Mouse (Mus musculus) forebrain, embryonic 10.5 days (tissue): ENCODE data around the gene Glp2r. TPM values are rescaled to one million over a fixed set of nuclear protein-coding genes. Genes with fewer than 3 reads are reported as not detected.
A peak's percentile ranks its signal among the peaks of the same experiment; 100 is the strongest.

Experiments
- DNase-seq: peaks from one replicate; pipeline ENCODE4 v3.0.0-alpha.2; 2017; ENCODE audit warnings: low spot score; ENCODE audit errors: extremely low spot score
- H3K27ac ChIP-seq: fragments of 300-500 bp; sonication (generic); 2 replicates; pipeline ENCODE4 v1.5.1; 2016; ENCODE audit warnings: mild to moderate bottlenecking
- H3K27me3 ChIP-seq: fragments of 300-500 bp; sonication (generic); 2 replicates; pipeline ENCODE4 v1.6.1; 2016; ENCODE audit warnings: mild to moderate bottlenecking; ENCODE audit not compliant: poor library complexity, severe bottlenecking
- H3K36me3 ChIP-seq: fragments of 300-500 bp; sonication (generic); replicated peaks from 2 replicates; pipeline ENCODE4 v1.6.1; 2016; ENCODE audit warnings: mild to moderate bottlenecking, moderate library complexity
- H3K4me1 ChIP-seq: fragments of 300-500 bp; sonication (generic); 2 replicates; pipeline ENCODE4 v1.6.1; 2016
- H3K4me3 ChIP-seq: fragments of 300-500 bp; sonication (generic); 2 replicates; pipeline ENCODE4 v1.5.1; 2016; ENCODE audit warnings: mild to moderate bottlenecking, moderate library complexity
- H3K9me3 ChIP-seq: fragments of 300-500 bp; sonication (generic); 2 replicates; pipeline ENCODE4 v1.6.1; 2016; ENCODE audit warnings: mild to moderate bottlenecking, moderate library complexity
- WGBS: fragments of 180-500 bp; shearing (Covaris S2); methylation state at CpG from one replicate; pipeline ENCODE4 v1.1.7; 2016; 5-methylcytosine and 5-hydroxymethylcytosine counted together
- polyA plus RNA-seq: library from polyadenylated mRNA; unstranded; fragments of >200 nt; fragmentation: Nextera tagmentation; extraction: Ambion mirVana; gene quantifications from 2 replicates; pipeline ENCODE4 v1.2.1, GENCODE M21; 2016

Glp2r gene
- polyA plus RNA-seq, 1 experiment from 2014 or later = not detected

GRCm38 (mm10) chr11:67722399-67723156 lies 48.4 kb downstream of the Glp2r start:
- H3K4me3 ChIP-seq = no peak overlapping the region
- no peaks in the 10 kb centered on the region for H3K27me3 ChIP-seq
- no peaks in the 10 kb centered on the region for H3K9me3 ChIP-seq
- no peaks in the 10 kb centered on the region for H3K4me1 ChIP-seq
- no peak for DNase-seq
- H3K27ac ChIP-seq = no peak overlapping the region
- no peaks in the 10 kb centered on the region for H3K36me3 ChIP-seq
- 75% methylated on average over 7 of the region's 7 CpGs for WGBS

DNA sequence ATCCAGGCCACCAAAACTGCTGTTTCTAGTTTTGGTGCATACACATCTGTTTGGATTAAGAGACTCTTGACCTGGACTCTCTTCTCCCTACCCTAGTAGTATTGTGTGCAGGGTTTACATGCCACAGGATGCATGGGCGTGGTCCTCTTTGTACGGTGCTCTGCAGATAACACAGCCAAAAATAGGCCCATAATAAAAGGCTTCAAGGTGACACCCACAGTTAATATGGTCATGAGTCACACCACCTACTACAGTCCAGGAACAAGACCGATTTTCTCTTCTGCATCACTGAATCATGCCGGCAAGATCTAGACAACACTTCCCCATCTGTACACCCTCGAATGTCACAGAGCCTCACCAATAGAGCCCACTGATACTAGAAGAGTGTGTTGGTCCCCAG lies 49.5 kb downstream of the Glp2r start:
- no peak for DNase-seq
- no peaks in the 10 kb centered on the region for H3K36me3 ChIP-seq
- H3K9me3 ChIP-seq = no peaks in the 10 kb centered on the region
- no peaks in the 10 kb centered on the region for H3K27me3 ChIP-seq
- H3K4me1 ChIP-seq = no peaks in the 10 kb centered on the region
- WGBS = 89% methylated on average over 5 of the region's 5 CpGs
- H3K4me3 ChIP-seq = no peak overlapping the region
- H3K27ac ChIP-seq = no peak overlapping the region

DNA sequence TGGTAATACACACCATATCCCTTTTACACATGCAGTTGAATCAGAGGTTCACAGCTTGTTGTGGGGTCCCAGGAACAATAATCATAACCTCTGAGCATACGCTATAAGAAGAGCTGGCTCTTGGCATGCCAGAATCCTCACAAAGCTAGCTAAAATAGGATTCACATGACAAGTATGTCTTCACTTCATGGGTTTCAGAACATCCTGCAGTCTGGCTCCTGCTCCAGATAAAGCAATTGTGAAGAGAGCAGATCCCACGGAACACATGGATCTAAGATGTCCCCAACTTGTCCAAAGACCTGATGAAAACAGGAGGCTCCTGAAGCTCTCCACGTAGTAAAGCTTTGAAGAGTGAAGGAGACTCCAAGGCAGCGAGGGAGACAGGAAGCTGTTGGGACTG lies 55.6 kb downstream of the Glp2r start:
- Histone ChIP-seq H3K4me3 (no peak overlapping the region), H3K4me1 (no peaks in the 10 kb centered on the region), H3K27me3 (no peaks in the 10 kb centered on the region), H3K9me3 (no peaks in the 10 kb centered on the region), H3K36me3 (no peaks in the 10 kb centered on the region), H3K27ac (no peak overlapping the region)
- 90% methylated on average over 4 of the region's 4 CpGs for WGBS
- no peak for DNase-seq

DNA sequence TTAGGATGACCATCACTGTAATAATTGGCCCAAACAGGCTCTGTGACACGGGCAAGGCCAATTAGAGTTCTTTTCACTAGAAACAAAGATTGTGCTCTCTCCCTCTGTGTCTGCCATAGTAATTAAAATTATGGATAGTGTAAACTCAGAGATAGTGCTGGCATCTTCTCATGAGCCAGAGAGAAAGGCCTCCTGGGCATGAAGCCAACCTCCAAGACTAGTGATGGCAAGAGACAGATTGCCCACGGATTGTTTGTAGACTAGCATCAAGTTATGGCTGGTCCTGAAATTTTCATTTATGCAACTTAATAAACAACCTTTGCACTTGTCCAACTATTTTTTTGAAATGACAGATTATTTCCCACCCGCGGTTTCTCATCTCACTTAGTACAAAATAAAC lies 58.0 kb downstream of the Glp2r start:
- no peak overlapping the region for H3K4me3 ChIP-seq
- H3K4me1 ChIP-seq = no peaks in the 10 kb centered on the region
- no peak overlapping the region for H3K27ac ChIP-seq
- H3K27me3 ChIP-seq = no peaks in the 10 kb centered on the region
- H3K36me3 ChIP-seq = no peaks in the 10 kb centered on the region
- 91% methylated on average over 4 of the region's 4 CpGs for WGBS
- no peaks in the 10 kb centered on the region for H3K9me3 ChIP-seq
- DNase-seq = no peak

- no peak for DNase-seq
- Histone ChIP-seq H3K27me3 (no peaks in the 10 kb centered on the region; the same call in 1 of the 2 replicates), H3K4me1 (peaks cover 9% of the 10 kb centered on the region; the same call in 1 of the 2 replicates), H3K27ac (no peak within 1 kb of the TSS), H3K36me3 (no peaks in the 10 kb centered on the region), H3K4me3 (no peak within 1 kb of the TSS), H3K9me3 (no peaks in the 10 kb centered on the region)
- WGBS = 70% methylated on average over 7 of the region's 7 CpGs
Observed at GRCm38 (mm10) chr11:67694703-67695376, 76.1 kb downstream of the Glp2r start, which contains the start of gene Rcvrn. TSS of gene Rcvrn (plus strand) at chr11:67695326.

GRCm38 (mm10) chr11:67686109-67686508 lies 84.8 kb downstream of the Glp2r start:
- no peaks in the 10 kb centered on the region for H3K36me3 ChIP-seq
- H3K4me3 ChIP-seq = no peak overlapping the region
- no peaks in the 10 kb centered on the region for H3K27me3 ChIP-seq
- no peaks in the 10 kb centered on the region for H3K9me3 ChIP-seq
- peaks cover 13% of the 10 kb centered on the region; the same call in 1 of the 2 replicates for H3K4me1 ChIP-seq
- no peak overlapping the region for H3K27ac ChIP-seq
- 77% methylated on average over 2 of the region's 2 CpGs for WGBS
- no peak for DNase-seq

DNA sequence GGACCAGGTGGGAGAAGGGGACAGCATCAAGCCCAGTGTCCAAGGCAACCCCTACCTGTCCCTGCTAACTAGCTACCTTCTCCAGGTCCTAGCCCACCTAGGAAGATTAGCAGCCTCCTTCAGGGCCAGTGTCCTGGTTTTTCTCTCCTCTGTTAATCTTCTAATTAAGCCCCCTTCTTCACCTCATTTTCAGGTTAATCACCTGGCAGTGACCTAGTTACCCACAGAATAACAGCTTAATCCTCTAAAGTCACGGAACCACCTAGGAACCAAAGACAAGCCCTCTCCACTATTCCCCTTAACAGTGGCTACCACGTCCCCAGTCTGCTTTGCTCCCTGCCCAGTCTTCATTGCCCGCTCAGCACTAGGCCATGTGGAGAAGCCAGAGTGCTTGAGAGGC lies 89.1 kb downstream of the Glp2r start:
- Histone ChIP-seq H3K4me1 (0 out of 2 replicates have a peak, but pooled peaks cover 4% of the 10 kb centered on the region), H3K9me3 (no peaks in the 10 kb centered on the region), H3K4me3 (no peak overlapping the region), H3K36me3 (no peaks in the 10 kb centered on the region), H3K27ac (no peak overlapping the region), H3K27me3 (no peaks in the 10 kb centered on the region)
- no peak for DNase-seq
- 74% methylated on average over 3 of the region's 3 CpGs for WGBS

GRCm38 (mm10) chr11:67679930-67680329 lies 91.0 kb downstream of the Glp2r start:
- no peak overlapping the region for H3K4me3 ChIP-seq
- DNase-seq = no peak
- no peaks in the 10 kb centered on the region for H3K9me3 ChIP-seq
- no peaks in the 10 kb centered on the region for H3K27me3 ChIP-seq
- 92% methylated on average over 2 of the region's 2 CpGs for whole genome bisulfite sequencing
- no peaks in the 10 kb centered on the region for H3K36me3 ChIP-seq
- H3K4me1 ChIP-seq = no peaks in the 10 kb centered on the region
- no peak overlapping the region for H3K27ac ChIP-seq

- no peak overlapping the region for H3K27ac ChIP-seq
- no peaks in the 10 kb centered on the region for H3K9me3 ChIP-seq
- no peak overlapping the region for H3K4me3 ChIP-seq
- no peaks in the 10 kb centered on the region for H3K4me1 ChIP-seq
- no peak for DNase-seq
- no peaks in the 10 kb centered on the region for H3K27me3 ChIP-seq
- no peaks in the 10 kb centered on the region for H3K36me3 ChIP-seq
- WGBS = 73% methylated on average over 5 of the region's 5 CpGs
Observed at GRCm38 (mm10) chr11:67679300-67679699, 91.7 kb downstream of the Glp2r start.

DNA sequence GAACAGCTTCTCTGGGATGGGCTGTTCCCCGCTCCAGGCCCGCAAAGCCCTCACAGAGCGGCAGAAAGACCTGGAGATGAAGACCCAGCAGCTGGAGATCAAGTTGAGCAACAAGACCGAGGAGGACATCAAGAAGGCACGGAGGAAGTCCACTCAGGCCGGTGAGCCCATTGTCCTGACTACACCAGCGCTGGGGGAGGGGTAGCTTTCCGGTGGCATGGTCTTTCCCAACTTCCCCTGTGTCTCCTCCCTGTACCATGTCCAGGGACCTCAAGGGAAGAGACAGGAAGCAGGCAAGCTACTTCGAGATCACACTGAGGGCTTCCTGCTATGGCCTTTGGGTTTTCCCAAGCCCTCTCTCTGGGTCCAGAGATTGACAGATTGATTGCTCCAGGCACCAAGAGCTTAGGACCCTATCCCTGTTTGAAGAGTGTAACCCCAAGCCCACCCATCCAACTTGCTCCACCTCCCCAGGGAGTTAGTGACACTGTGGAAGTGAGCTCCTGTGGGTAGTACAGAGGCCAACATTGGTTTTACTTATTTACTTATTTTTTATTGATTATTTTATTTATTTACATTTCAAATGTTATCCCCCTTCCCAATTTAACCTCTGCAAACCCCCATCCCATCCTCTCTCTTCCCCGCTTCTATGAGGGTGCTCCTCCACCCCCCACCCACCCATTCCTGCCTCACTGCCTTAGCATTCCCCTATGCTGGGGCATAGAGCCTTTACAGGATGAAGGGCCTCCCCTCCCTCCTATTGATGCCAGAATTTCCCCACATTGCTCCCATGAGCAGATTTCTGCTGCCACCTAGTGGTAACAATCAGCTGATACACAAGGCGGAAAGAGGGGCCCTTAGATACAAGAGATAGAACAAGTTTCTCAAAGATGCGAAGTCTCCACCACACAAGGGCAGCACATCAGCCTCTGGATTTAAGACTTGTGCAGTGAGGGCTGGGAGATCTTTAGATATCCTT lies 95.1 kb downstream of the Glp2r start:
- Histone ChIP-seq H3K27me3 (no peaks in the 10 kb centered on the region), H3K4me3 (no peak overlapping the region), H3K4me1 (no peaks in the 10 kb centered on the region), H3K36me3 (no peaks in the 10 kb centered on the region), H3K9me3 (no peaks in the 10 kb centered on the region), H3K27ac (peak overlapping the region; percentile 20; the same call in 1 of the 2 replicates)
- 63% methylated on average over 12 of the region's 12 CpGs for WGBS
- peak; percentile 40 for DNase-seq

DNA sequence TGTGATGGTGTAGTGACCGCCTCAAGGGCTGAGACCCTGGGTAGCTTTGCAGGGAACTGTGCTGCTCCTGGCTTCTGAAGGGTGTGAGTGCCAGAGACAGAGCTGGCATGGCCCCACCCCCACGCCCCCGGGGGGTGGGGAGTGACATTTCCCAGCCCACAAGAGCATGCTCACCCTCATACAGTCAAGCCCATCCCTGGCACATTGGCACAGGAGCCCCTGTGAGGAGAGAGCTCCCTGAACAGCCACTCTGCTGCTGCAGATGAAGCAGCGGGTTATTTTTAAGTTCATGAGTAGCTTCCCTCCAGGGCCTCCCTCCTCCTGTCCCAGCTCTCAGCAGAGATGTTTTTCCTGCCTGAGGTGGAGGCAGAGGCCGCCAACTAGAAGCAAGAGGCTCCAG lies 98.8 kb downstream of the Glp2r start:
- 74% methylated on average over 5 of the region's 5 CpGs for WGBS
- H3K4me3 ChIP-seq = no peak overlapping the region
- H3K9me3 ChIP-seq = no peaks in the 10 kb centered on the region
- no peaks in the 10 kb centered on the region for H3K27me3 ChIP-seq
- H3K27ac ChIP-seq = no peak overlapping the region
- no peaks in the 10 kb centered on the region for H3K4me1 ChIP-seq
- no peaks in the 10 kb centered on the region for H3K36me3 ChIP-seq
- DNase-seq = no peak

DNA sequence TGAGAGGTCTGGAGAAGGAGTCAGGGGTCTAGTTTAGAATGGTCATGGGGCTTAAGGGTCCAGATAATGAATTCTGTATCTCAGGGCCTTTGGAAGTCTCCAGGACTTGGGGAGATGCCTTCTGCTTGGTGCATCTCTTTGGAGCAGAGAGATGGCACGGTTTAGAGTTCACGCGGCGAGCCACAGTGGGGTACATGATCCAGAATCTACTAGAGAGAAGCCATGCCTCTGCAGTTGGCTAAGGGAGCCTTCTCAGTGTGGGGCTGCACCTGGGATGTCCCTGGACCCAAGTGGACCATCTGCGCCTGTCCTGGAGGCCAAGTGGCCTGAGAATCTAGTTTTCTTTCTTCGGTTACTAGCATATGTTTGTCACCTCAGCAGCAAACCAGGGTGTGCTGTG lies 100.9 kb downstream of the Glp2r start:
- H3K4me3 ChIP-seq = no peak overlapping the region
- no peaks in the 10 kb centered on the region for H3K9me3 ChIP-seq
- no peak for DNase-seq
- WGBS = 95% methylated on average over 6 of the region's 6 CpGs
- H3K4me1 ChIP-seq = no peaks in the 10 kb centered on the region
- no peaks in the 10 kb centered on the region for H3K36me3 ChIP-seq
- H3K27ac ChIP-seq = no peak overlapping the region
- H3K27me3 ChIP-seq = no peaks in the 10 kb centered on the region
